Mouse (Mus musculus) midbrain, embryonic 11.5 days (tissue): ENCODE measurements at regions not wholly inside any gene's neighbourhood (a gene's known extent, or its start where the extent isn't known, plus 50 kb on each side); places are given as distances from the start of the nearest gene placed in this dataset.
"Not testable (repeated sequence)": the region's sequence is repeated elsewhere in the genome, so short reads cannot be mapped to it uniquely, and the experiment has no call there.

ENCODE experiments used
- ATAC-seq: fragments of 200-750 bp; cut with Nextera tagmentation; 2 replicates; pipeline ENCODE4 v1.8.0; 2017; ENCODE audit warnings: moderate TSS enrichment, moderate library complexity; ENCODE audit not compliant: low FRiP score
- DNase-seq: peaks from one replicate; pipeline ENCODE4 v3.0.0; 2015; ENCODE audit warnings: low spot score; ENCODE audit errors: missing footprints
- H3K27ac ChIP-seq: fragments of 300-500 bp; sonication (generic); 2 replicates; pipeline ENCODE4 v1.5.1; 2014; ENCODE audit warnings: low read depth, low read length
- H3K27me3 ChIP-seq: fragments of 300-500 bp; sonication (generic); 2 replicates; pipeline ENCODE4 v1.6.1; 2014; ENCODE audit warnings: mild to moderate bottlenecking, low read length, moderate library complexity, mixed read lengths; ENCODE audit not compliant: control insufficient read depth, insufficient read depth
- H3K36me3 ChIP-seq: fragments of 300-500 bp; sonication (generic); 2 replicates; pipeline ENCODE4 v1.6.1; 2014; ENCODE audit warnings: mild to moderate bottlenecking, low read length, moderate library complexity, mixed read lengths; ENCODE audit not compliant: control insufficient read depth, insufficient read depth
- H3K4me1 ChIP-seq: fragments of 300-500 bp; sonication (generic); 2 replicates; pipeline ENCODE4 v1.6.1; 2014; ENCODE audit warnings: low read length; ENCODE audit not compliant: control insufficient read depth, insufficient read depth
- H3K4me2 ChIP-seq: fragments of 300-500 bp; sonication (generic); 2 replicates; pipeline ENCODE4 v1.6.1; 2014; ENCODE audit warnings: mild to moderate bottlenecking, moderate library complexity
- H3K4me3 ChIP-seq: fragments of 300-500 bp; sonication (generic); 2 replicates; pipeline ENCODE4 v1.5.1; 2014; ENCODE audit warnings: low read depth, low read length
- H3K9ac ChIP-seq: fragments of 300-500 bp; sonication (generic); 2 replicates; pipeline ENCODE4 v1.6.1; 2014; ENCODE audit warnings: low read length
- H3K9me3 ChIP-seq: fragments of 300-500 bp; sonication (generic); 2 replicates; pipeline ENCODE4 v1.6.1; 2016; ENCODE audit warnings: low read length; ENCODE audit not compliant: control insufficient read depth
- WGBS: fragments of 180-500 bp; shearing (Covaris S2); extraction: QIAGEN DNeasy Blood & Tissue Kit; methylation state at CpG from one replicate; pipeline ENCODE4 v1.1.7; 2014; 5-methylcytosine and 5-hydroxymethylcytosine counted together

- Histone ChIP-seq H3K9me3 (no peaks in the 10 kb centered on the region), H3K4me3 (no peak overlapping the region), H3K36me3 (no peaks in the 10 kb centered on the region), H3K4me2 (no peak overlapping the region), H3K27me3 (no peaks in the 10 kb centered on the region), H3K27ac (no peak overlapping the region), H3K4me1 (peaks cover 19% of the 10 kb centered on the region), H3K9ac (no peak overlapping the region)
- no peak for DNase-seq
- ATAC-seq: no peak
- WGBS: 81% methylated on average over 4 of the region's 4 CpGs
Observed at GRCm38 (mm10) chr9:41429236-41429635, 267.7 kb upstream of the Ubash3b start.

- H3K27me3 ChIP-seq: no peaks in the 10 kb centered on the region
- no peak overlapping the region for H3K4me2 ChIP-seq
- H3K9ac ChIP-seq: no peak overlapping the region
- no peaks in the 10 kb centered on the region for H3K9me3 ChIP-seq
- peaks cover 19% of the 10 kb centered on the region for H3K4me1 ChIP-seq
- WGBS: 89% methylated on average over 7 of the region's 7 CpGs
- H3K36me3 ChIP-seq: no peaks in the 10 kb centered on the region
- H3K4me3 ChIP-seq: no peak overlapping the region
- H3K27ac ChIP-seq: no peak overlapping the region
- ATAC-seq (no peak), DNase-seq (no peak)
Observed at GRCm38 (mm10) chr9:41426698-41427097, 265.2 kb upstream of the Ubash3b start.

DNA sequence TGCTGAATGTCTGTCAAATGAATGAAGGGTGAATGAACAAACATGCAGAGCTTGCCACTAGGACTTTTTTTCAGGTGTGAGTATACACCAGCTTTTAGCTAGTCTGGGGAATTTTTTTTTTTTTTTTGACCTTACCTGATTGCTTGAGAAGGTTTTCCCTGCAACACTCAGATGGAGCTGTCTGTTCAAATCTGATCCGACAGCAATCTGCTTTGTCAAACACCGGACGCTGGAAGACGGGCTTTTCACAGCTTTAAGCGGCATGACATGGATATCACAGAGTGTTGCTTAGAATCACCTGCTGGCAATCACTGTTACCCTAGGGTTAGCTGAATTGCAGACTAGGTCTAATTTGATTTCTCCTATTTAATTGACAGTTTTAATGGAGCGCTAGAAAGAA lies 263.7 kb upstream of the Ubash3b start:
- H3K4me3 ChIP-seq: no peak overlapping the region
- H3K27me3 ChIP-seq: no peaks in the 10 kb centered on the region
- ATAC-seq: no peak
- no peaks in the 10 kb centered on the region for H3K9me3 ChIP-seq
- WGBS: 66% methylated on average over 6 of the region's 6 CpGs
- H3K9ac ChIP-seq: no peak overlapping the region
- no peaks in the 10 kb centered on the region for H3K36me3 ChIP-seq
- H3K27ac ChIP-seq: no peak overlapping the region
- no peak overlapping the region for H3K4me2 ChIP-seq
- no peak for DNase-seq
- peaks cover 15% of the 10 kb centered on the region for H3K4me1 ChIP-seq

GRCm38 (mm10) chr9:41413791-41414190 lies 252.3 kb upstream of the Ubash3b start:
- Histone ChIP-seq H3K4me1 (peaks cover 18% of the 10 kb centered on the region), H3K9me3 (no peaks in the 10 kb centered on the region), H3K9ac (no peak overlapping the region), H3K36me3 (no peaks in the 10 kb centered on the region), H3K4me2 (no peak overlapping the region), H3K27me3 (no peaks in the 10 kb centered on the region), H3K27ac (no peak overlapping the region), H3K4me3 (no peak overlapping the region)
- WGBS: 56% methylated on average over 3 of the region's 3 CpGs
- ATAC-seq: no peak
- no peak for DNase-seq

GRCm38 (mm10) chr9:41413091-41413490 lies 251.6 kb upstream of the Ubash3b start:
- H3K9ac ChIP-seq, H3K9me3 ChIP-seq, ATAC-seq, H3K27ac ChIP-seq, H3K27me3 ChIP-seq, H3K4me3 ChIP-seq, H3K36me3 ChIP-seq, DNase-seq, H3K4me2 ChIP-seq: not testable (repeated sequence)
- peaks cover 20% of the 10 kb centered on the region for H3K4me1 ChIP-seq

- Histone ChIP-seq H3K27ac (peak overlapping the region; percentile 32; the same call in 1 of the 2 replicates), H3K9ac (no peak overlapping the region), H3K9me3 (no peaks in the 10 kb centered on the region), H3K27me3 (no peaks in the 10 kb centered on the region), H3K36me3 (no peaks in the 10 kb centered on the region), H3K4me1 (peaks cover 24% of the 10 kb centered on the region), H3K4me3 (no peak overlapping the region), H3K4me2 (no peak overlapping the region)
- no peak for DNase-seq
- ATAC-seq: peak; percentile 50; the same call in 1 of the 2 replicates
- WGBS: 24% methylated on average over 5 of the region's 5 CpGs
Observed at GRCm38 (mm10) chr9:41412174-41412757, 250.8 kb upstream of the Ubash3b start.

GRCm38 (mm10) chr9:41408301-41408700 lies 246.8 kb upstream of the Ubash3b start:
- ATAC-seq: no peak
- Histone ChIP-seq H3K27ac (peak overlapping the region; percentile 14; the same call in 1 of the 2 replicates), H3K9me3 (no peaks in the 10 kb centered on the region), H3K36me3 (no peaks in the 10 kb centered on the region), H3K9ac (no peak overlapping the region), H3K27me3 (no peaks in the 10 kb centered on the region), H3K4me2 (no peak overlapping the region), H3K4me1 (peaks cover 18% of the 10 kb centered on the region), H3K4me3 (no peak overlapping the region)
- no peak for DNase-seq
- WGBS: 53% methylated on average over 2 of the region's 2 CpGs

GRCm38 (mm10) chr9:41407078-41407477 lies 245.6 kb upstream of the Ubash3b start:
- no peaks in the 10 kb centered on the region for H3K9me3 ChIP-seq
- no peak overlapping the region for H3K9ac ChIP-seq
- no peak overlapping the region for H3K4me3 ChIP-seq
- no peak for ATAC-seq
- 88% methylated on average over 2 of the region's 2 CpGs for WGBS
- no peaks in the 10 kb centered on the region for H3K27me3 ChIP-seq
- H3K27ac ChIP-seq: no peak overlapping the region
- no peak overlapping the region for H3K4me2 ChIP-seq
- peaks cover 11% of the 10 kb centered on the region for H3K4me1 ChIP-seq
- no peak for DNase-seq
- peaks cover 4% of the 10 kb centered on the region; the same call in 1 of the 2 replicates for H3K36me3 ChIP-seq

GRCm38 (mm10) chr9:41402942-41403341 lies 241.4 kb upstream of the Ubash3b start:
- H3K4me2 ChIP-seq: no peak overlapping the region
- H3K27me3 ChIP-seq: no peaks in the 10 kb centered on the region
- ATAC-seq: no peak
- WGBS: 91% methylated on average over 3 of the region's 3 CpGs
- no peak overlapping the region for H3K4me3 ChIP-seq
- no peaks in the 10 kb centered on the region for H3K9me3 ChIP-seq
- 0 out of 2 replicates have a peak, but pooled peaks cover 2% of the 10 kb centered on the region for H3K4me1 ChIP-seq
- H3K36me3 ChIP-seq: peaks cover 6% of the 10 kb centered on the region
- H3K27ac ChIP-seq: no peak overlapping the region
- H3K9ac ChIP-seq: no peak overlapping the region
- DNase-seq: no peak
